Mouse (Mus musculus) kidney, adult 2 months (tissue): ENCODE results near the gene Mgat4b. TPM values are rescaled to one million over a fixed set of nuclear protein-coding genes. Genes with fewer than 3 reads are reported as not detected.
A peak's percentile ranks its signal among the peaks of the same experiment; 100 is the strongest.

Experiments
- DNase-seq: peaks from one replicate; pipeline ENCODE4 v3.0.0; 2021
- H3K27ac ChIP-seq: fragments of 200-500 bp; 2 replicates; pipeline ENCODE4 v1.5.1; 2012; ENCODE audit warnings: low read depth, low read length, control low read depth, inconsistent platforms; ENCODE audit not compliant: insufficient read depth
- H3K27me3 ChIP-seq: fragments of 200-500 bp; replicated peaks from 2 replicates; pipeline ENCODE4 v1.6.1; 2012; ENCODE audit warnings: mild to moderate bottlenecking, moderate library complexity, low read length, inconsistent platforms; ENCODE audit not compliant: control insufficient read depth, insufficient read depth
- H3K36me3 ChIP-seq: fragments of 200-500 bp; 2 replicates; pipeline ENCODE4 v1.6.1; 2012; ENCODE audit warnings: mild to moderate bottlenecking, moderate library complexity, low read length, inconsistent platforms; ENCODE audit not compliant: control insufficient read depth, insufficient read depth
- H3K4me1 ChIP-seq: fragments of 200-500 bp; 2 replicates; pipeline ENCODE4 v1.6.1; 2011; ENCODE audit warnings: low read length; ENCODE audit not compliant: control insufficient read depth, insufficient read depth
- H3K4me3 ChIP-seq: fragments of 200-500 bp; 2 replicates; pipeline ENCODE4 v1.5.1; 2011; ENCODE audit warnings: mild to moderate bottlenecking, low read depth, low read length, control low read depth; ENCODE audit not compliant: insufficient read depth
- CTCF ChIP-seq: fragments of 200-500 bp; conservative IDR thresholded peaks from 2 replicates; pipeline ENCODE4 v1.5.1; 2011; ENCODE audit warnings: low read depth, mild to moderate bottlenecking, control low read depth, low read length, moderate library complexity, mixed read lengths; ENCODE audit not compliant: insufficient read depth, insufficient read length
- POLR2A ChIP-seq: fragments of 200-500 bp; IDR thresholded peaks from one replicate; pipeline ENCODE4 v1.6.1; 2011; ENCODE audit warnings: low read depth, low read length, control low read depth
- WGBS: fragments of 180-500 bp; shearing (Covaris S2); methylation state at CpG from one replicate; pipeline ENCODE4 v1.1.7; 2018; 5-methylcytosine and 5-hydroxymethylcytosine counted together
- polyA plus RNA-seq: library from polyadenylated mRNA; depleted of rRNA; stranded (reverse); fragments of >200 nt; gene quantifications from 2 replicates; pipeline ENCODE4 v1.2.3, GENCODE M21; 2012

Gene Mgat4b
- polyA plus RNA-seq, 1 experiment, result 85.4 TPM

- no peaks in the 10 kb centered on the region for H3K36me3 ChIP-seq
- H3K27ac ChIP-seq, result peak overlapping the region; percentile 66; the same call in 1 of the 2 replicates
- no peak for TF ChIP-seq CTCF
- no peak for TF ChIP-seq POLR2A
- H3K4me3 ChIP-seq, result no peak overlapping the region
- no peaks in the 10 kb centered on the region for H3K27me3 ChIP-seq
- DNase-seq, result peak; percentile 91
- 40% methylated on average over 3 of the region's 3 CpGs for WGBS
- H3K4me1 ChIP-seq, result peaks cover 25% of the 10 kb centered on the region
These were observed 34.3 kb upstream of the Mgat4b start for GRCm38 (mm10) chr11:50176351-50176750.

GRCm38 (mm10) chr11:50177111-50177510, 33.6 kb upstream of the Mgat4b start:
- TF ChIP-seq CTCF (no peak), POLR2A (no peak)
- H3K27ac ChIP-seq, result peak overlapping the region; percentile 48; the same call in 1 of the 2 replicates
- H3K4me3 ChIP-seq, result no peak overlapping the region
- DNase-seq, result no peak
- peaks cover 25% of the 10 kb centered on the region for H3K4me1 ChIP-seq
- no peaks in the 10 kb centered on the region for H3K36me3 ChIP-seq
- WGBS, result 51% methylated on average over 6 of the region's 6 CpGs
- no peaks in the 10 kb centered on the region for H3K27me3 ChIP-seq

- no peak for TF ChIP-seq POLR2A
- TF ChIP-seq CTCF, result no peak
- Histone ChIP-seq H3K27me3 (no peaks in the 10 kb centered on the region), H3K4me1 (peaks cover 38% of the 10 kb centered on the region), H3K27ac (peak overlapping the region; percentile 74), H3K4me3 (no peak overlapping the region), H3K36me3 (no peaks in the 10 kb centered on the region)
- DNase-seq, result peak; percentile 62
- WGBS, result 55% methylated on average over 5 of the region's 5 CpGs
These were observed 31.9 kb upstream of the Mgat4b start for GRCm38 (mm10) chr11:50178532-50179488.

GRCm38 (mm10) chr11:50180478-50181231, 30.0 kb upstream of the Mgat4b start:
- H3K36me3 ChIP-seq, result no peaks in the 10 kb centered on the region
- no peak overlapping the region for H3K4me3 ChIP-seq
- TF ChIP-seq CTCF (no peak), POLR2A (no peak)
- peak overlapping the region; percentile 37; the same call in 1 of the 2 replicates for H3K27ac ChIP-seq
- H3K27me3 ChIP-seq, result no peaks in the 10 kb centered on the region
- H3K4me1 ChIP-seq, result peaks cover 41% of the 10 kb centered on the region
- WGBS, result 57% methylated on average over 6 of the region's 6 CpGs
- DNase-seq, result peak; percentile 56

- H3K4me1 ChIP-seq, result peaks cover 34% of the 10 kb centered on the region
- peak overlapping the region; percentile 36; the same call in 1 of the 2 replicates for H3K27ac ChIP-seq
- no peak overlapping the region for H3K4me3 ChIP-seq
- WGBS, result 42% methylated on average over 4 of the region's 4 CpGs
- H3K27me3 ChIP-seq, result no peaks in the 10 kb centered on the region
- TF ChIP-seq POLR2A, result no peak
- TF ChIP-seq CTCF, result no peak
- no peaks in the 10 kb centered on the region for H3K36me3 ChIP-seq
- peak; percentile 67 for DNase-seq
These were observed 28.0 kb upstream of the Mgat4b start for GRCm38 (mm10) chr11:50182702-50183101.

GRCm38 (mm10) chr11:50184788-50185187, 25.9 kb upstream of the Mgat4b start:
- peak; percentile 77 for DNase-seq
- TF ChIP-seq CTCF, result no peak
- TF ChIP-seq POLR2A, result no peak
- WGBS, result 21% methylated on average over 3 of the region's 3 CpGs
- Histone ChIP-seq H3K27me3 (no peaks in the 10 kb centered on the region), H3K27ac (peak overlapping the region; percentile 81), H3K4me3 (no peak overlapping the region), H3K36me3 (no peaks in the 10 kb centered on the region), H3K4me1 (peaks cover 22% of the 10 kb centered on the region)
